Mouse (Mus musculus): ENCODE measurements at regions not wholly inside any gene's neighbourhood (a gene's known extent, or its start where the extent isn't known, plus 50 kb on each side); places are given as distances from the start of the nearest gene placed in this dataset.

DNA sequence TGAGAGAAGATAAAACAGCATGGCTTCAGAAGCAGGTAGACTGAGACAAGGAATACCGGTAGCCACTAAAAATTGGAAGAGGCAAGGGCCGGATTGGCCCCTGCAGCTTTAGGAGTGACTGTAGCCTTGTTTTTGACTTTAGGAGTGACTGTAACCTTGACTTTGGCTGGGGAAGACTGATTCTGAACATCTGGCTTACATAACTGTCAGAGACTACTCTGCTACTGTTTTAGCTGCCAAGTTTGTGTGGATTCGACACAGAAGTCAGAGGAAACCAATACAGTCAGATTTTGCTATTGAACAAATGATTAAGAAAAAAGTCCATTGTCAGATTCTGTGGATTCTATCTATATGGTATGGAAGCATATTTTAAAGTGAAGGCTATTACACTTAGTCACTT is 66.4 kb upstream of the Cd28 start:
- ATAC-seq (ENCODE audit: low read depth), result no peak
- no peaks in the 10 kb centered on the region for H3K4me1 ChIP-seq (replicated peaks)
- no peaks in the 10 kb centered on the region for H3K9me3 ChIP-seq (replicated peaks)
- H3K27me3 ChIP-seq, result no peaks in the 10 kb centered on the region
- 66% methylated on average over 3 of the region's 3 CpGs for WGBS (ENCODE audit: insufficient replicate concordance)
- H3K36me3 ChIP-seq, result no peaks in the 10 kb centered on the region
- no peak for DNase-seq
- no peak overlapping the region for H3K9ac ChIP-seq
- H3K27ac ChIP-seq, result no peak overlapping the region
- no peak overlapping the region for H3K4me3 ChIP-seq (replicated peaks)
- H3K4me2 ChIP-seq, result no peak overlapping the region

GRCm38 (mm10) chr1:60649303-60649850 is 67.2 kb upstream of the Cd28 start:
- 64% methylated on average over 8 of the region's 8 CpGs for WGBS (ENCODE audit: insufficient replicate concordance)
- H3K36me3 ChIP-seq, result no peaks in the 10 kb centered on the region
- H3K4me2 ChIP-seq, result no peak overlapping the region
- H3K27ac ChIP-seq, result no peak overlapping the region
- H3K27me3 ChIP-seq, result no peaks in the 10 kb centered on the region
- H3K4me3 ChIP-seq (replicated peaks), result no peak overlapping the region
- no peaks in the 10 kb centered on the region for H3K9me3 ChIP-seq (replicated peaks)
- DNase-seq (no peak), ATAC-seq (ENCODE audit: low read depth) (no peak)
- no peak overlapping the region for H3K9ac ChIP-seq
- no peaks in the 10 kb centered on the region for H3K4me1 ChIP-seq (replicated peaks)

DNA sequence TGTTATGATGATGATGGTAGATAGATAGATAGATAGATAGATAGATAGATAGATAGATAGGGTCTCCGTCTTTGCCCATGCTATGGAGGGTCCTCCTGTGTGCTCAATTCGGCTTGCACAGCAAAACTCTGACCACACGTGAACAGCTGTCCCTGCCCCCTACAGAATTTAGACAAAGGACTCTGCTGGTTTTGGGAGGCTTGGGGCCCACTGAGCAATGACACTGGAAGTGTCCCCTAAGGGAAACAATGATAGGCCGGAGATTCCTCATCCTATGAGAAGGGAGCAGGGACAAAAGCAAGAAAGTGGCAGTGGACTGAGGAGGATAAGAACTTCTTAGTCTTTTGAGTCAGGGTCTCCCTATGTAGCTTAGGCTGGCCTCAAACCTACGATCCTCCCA is 69.8 kb upstream of the Cd28 start:
- no peaks in the 10 kb centered on the region for H3K9me3 ChIP-seq (replicated peaks)
- WGBS (ENCODE audit: insufficient replicate concordance), result 65% methylated on average over 5 of the region's 5 CpGs
- H3K27me3 ChIP-seq, result no peaks in the 10 kb centered on the region
- DNase-seq (no peak), ATAC-seq (ENCODE audit: low read depth) (no peak)
- no peak overlapping the region for H3K9ac ChIP-seq
- no peaks in the 10 kb centered on the region for H3K36me3 ChIP-seq
- H3K27ac ChIP-seq, result no peak overlapping the region
- H3K4me1 ChIP-seq (replicated peaks), result peaks cover 10% of the 10 kb centered on the region; the same call in 1 of the 2 replicates
- no peak overlapping the region for H3K4me3 ChIP-seq (replicated peaks)
- no peak overlapping the region for H3K4me2 ChIP-seq

DNA sequence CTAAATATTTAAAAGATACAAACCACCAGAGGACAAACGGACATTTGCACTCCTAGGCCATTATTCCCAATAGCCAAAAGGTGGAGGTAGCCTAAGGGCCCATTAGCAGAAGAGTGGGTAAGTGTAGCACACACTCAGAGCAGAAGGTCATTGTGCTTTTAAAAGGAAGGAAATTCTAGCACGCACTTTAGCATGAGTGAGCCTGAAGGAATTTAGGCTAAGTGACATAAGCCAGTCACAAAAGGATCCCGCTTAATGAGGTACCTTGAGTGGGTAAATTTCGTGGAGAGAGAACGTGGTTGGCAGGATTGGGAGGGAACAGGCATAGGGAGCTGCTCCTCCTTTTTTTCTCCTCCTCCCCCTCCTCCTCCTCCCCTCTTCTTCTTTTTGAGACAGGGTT is 70.4 kb upstream of the Cd28 start:
- Histone ChIP-seq H3K27me3 (no peaks in the 10 kb centered on the region), H3K9ac (no peak overlapping the region), H3K4me1 (replicated peaks) (peaks cover 10% of the 10 kb centered on the region; the same call in 1 of the 2 replicates), H3K36me3 (no peaks in the 10 kb centered on the region), H3K4me2 (no peak overlapping the region), H3K4me3 (replicated peaks) (no peak overlapping the region), H3K9me3 (replicated peaks) (no peaks in the 10 kb centered on the region), H3K27ac (no peak overlapping the region)
- 50% methylated on average over 5 of the region's 5 CpGs for WGBS (ENCODE audit: insufficient replicate concordance)
- DNase-seq (no peak), ATAC-seq (ENCODE audit: low read depth) (no peak)

GRCm38 (mm10) chr1:60645176-60645575 is 71.4 kb upstream of the Cd28 start:
- 62% methylated on average over 1 of the region's 1 CpGs for WGBS (ENCODE audit: insufficient replicate concordance)
- H3K9me3 ChIP-seq (replicated peaks), result no peaks in the 10 kb centered on the region

GRCm38 (mm10) chr1:60642761-60643160 is 73.8 kb upstream of the Cd28 start:
- H3K9ac ChIP-seq, result no peak overlapping the region
- H3K27me3 ChIP-seq, result no peaks in the 10 kb centered on the region
- peaks cover 10% of the 10 kb centered on the region; the same call in 1 of the 2 replicates for H3K4me1 ChIP-seq (replicated peaks)
- H3K27ac ChIP-seq, result no peak overlapping the region
- no peaks in the 10 kb centered on the region for H3K9me3 ChIP-seq (replicated peaks)
- 37% methylated on average over 3 of the region's 3 CpGs for WGBS (ENCODE audit: insufficient replicate concordance)
- DNase-seq, result no peak
- no peak overlapping the region for H3K4me2 ChIP-seq
- ATAC-seq (ENCODE audit: low read depth), result no peak
- no peaks in the 10 kb centered on the region for H3K36me3 ChIP-seq
- H3K4me3 ChIP-seq (replicated peaks), result no peak overlapping the region

More at GRCm38 (mm10) chr1:60645176-60645575, 71.4 kb upstream of the Cd28 start:
- Histone ChIP-seq H3K27me3 (no peaks in the 10 kb centered on the region), H3K36me3 (no peaks in the 10 kb centered on the region), H3K4me2 (no peak overlapping the region), H3K9ac (no peak overlapping the region), H3K4me3 (replicated peaks) (no peak overlapping the region), H3K4me1 (replicated peaks) (peaks cover 10% of the 10 kb centered on the region; the same call in 1 of the 2 replicates), H3K27ac (no peak overlapping the region)
- no peak for ATAC-seq (ENCODE audit: low read depth)
- DNase-seq, result no peak

GRCm38 (mm10) chr1:60642175-60642574 is 74.4 kb upstream of the Cd28 start:
- Histone ChIP-seq H3K4me1 (replicated peaks) (peaks cover 10% of the 10 kb centered on the region; the same call in 1 of the 2 replicates), H3K27me3 (no peaks in the 10 kb centered on the region), H3K27ac (no peak overlapping the region), H3K9me3 (replicated peaks) (no peaks in the 10 kb centered on the region), H3K9ac (no peak overlapping the region), H3K36me3 (no peaks in the 10 kb centered on the region), H3K4me2 (no peak overlapping the region), H3K4me3 (replicated peaks) (no peak overlapping the region)
- WGBS (ENCODE audit: insufficient replicate concordance), result 3% methylated on average over 2 of the region's 2 CpGs
- ATAC-seq (ENCODE audit: low read depth), result no peak
- DNase-seq, result no peak

DNA sequence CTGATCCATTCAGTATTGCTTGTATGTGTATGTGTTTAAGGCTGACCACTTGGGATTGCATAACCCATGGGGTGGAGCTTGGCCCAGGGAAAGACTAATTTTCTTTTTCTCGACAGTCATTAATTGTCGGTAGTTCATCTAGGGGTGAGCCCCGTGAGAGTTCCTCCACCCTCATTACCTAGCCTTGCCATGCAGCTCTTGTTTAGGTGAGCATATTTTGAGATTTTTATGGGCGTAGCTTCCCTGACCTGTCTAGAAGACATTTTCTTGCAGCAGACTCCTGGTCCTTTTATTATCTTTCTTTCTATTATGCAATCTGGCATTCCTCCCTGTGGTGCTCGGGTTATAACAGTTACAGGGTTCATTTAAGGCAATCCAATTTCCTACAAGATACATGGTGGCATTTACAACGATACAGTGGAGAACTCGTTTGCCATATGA is 74.4 kb upstream of the Raph1 start:
- Histone ChIP-seq H3K4me2 (no peak overlapping the region), H3K27ac (no peak overlapping the region), H3K4me3 (replicated peaks) (no peak overlapping the region), H3K9me3 (replicated peaks) (no peaks in the 10 kb centered on the region), H3K36me3 (no peaks in the 10 kb centered on the region), H3K9ac (no peak overlapping the region), H3K4me1 (replicated peaks) (peaks cover 10% of the 10 kb centered on the region; the same call in 1 of the 2 replicates), H3K27me3 (no peaks in the 10 kb centered on the region)
- 55% methylated on average over 7 of the region's 7 CpGs for WGBS (ENCODE audit: insufficient replicate concordance)
- no peak for DNase-seq
- ATAC-seq (ENCODE audit: low read depth), result no peak

DNA sequence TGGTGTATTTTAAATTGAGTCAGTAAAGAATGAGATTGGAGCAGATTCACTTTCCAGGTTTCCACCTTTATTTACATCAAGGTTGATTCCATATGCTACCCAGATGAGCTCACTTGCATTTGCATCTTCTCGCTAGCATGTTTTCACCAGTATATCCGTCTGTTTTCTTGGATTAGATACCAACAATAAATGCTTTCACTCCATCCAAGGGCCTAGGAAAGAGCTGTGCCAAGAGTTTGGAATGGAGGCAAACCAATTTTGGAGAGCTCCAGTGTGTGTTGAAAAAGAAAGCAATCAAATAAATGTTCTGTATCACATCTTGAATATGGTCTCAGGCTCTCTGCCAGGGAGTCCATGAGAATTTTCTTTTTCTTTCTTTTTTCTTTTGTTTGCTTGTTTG is 72.6 kb upstream of the Raph1 start:
- H3K4me2 ChIP-seq, result no peak overlapping the region
- H3K27ac ChIP-seq, result no peak overlapping the region
- H3K27me3 ChIP-seq, result no peaks in the 10 kb centered on the region
- DNase-seq (no peak), ATAC-seq (ENCODE audit: low read depth) (no peak)
- H3K4me3 ChIP-seq (replicated peaks), result no peak overlapping the region
- peaks cover 10% of the 10 kb centered on the region; the same call in 1 of the 2 replicates for H3K4me1 ChIP-seq (replicated peaks)
- no peaks in the 10 kb centered on the region for H3K36me3 ChIP-seq
- no peak overlapping the region for H3K9ac ChIP-seq
- WGBS (ENCODE audit: insufficient replicate concordance), result 75% methylated on average over 2 of the region's 2 CpGs
- no peaks in the 10 kb centered on the region for H3K9me3 ChIP-seq (replicated peaks)

DNA sequence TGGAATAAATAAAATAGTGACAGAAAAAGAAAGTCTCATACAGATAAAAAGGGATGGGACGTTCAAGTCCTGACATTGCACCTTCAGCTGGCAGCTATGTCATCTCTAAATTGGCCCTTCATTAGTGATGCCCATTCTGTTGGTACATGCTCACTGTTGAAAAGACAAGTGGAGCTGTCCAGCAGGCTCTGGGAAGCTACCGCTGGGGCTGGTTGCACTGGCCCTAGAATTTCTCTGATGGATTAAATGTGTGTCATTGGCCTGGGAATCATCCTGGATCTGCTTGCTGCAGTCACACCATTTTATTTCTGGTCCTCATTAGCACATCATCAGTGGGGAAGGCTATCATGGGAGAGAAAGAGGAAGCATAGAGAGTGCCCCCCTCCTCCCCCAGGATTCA is 72.2 kb upstream of the Raph1 start:
- Histone ChIP-seq H3K27ac (no peak overlapping the region), H3K27me3 (no peaks in the 10 kb centered on the region), H3K9ac (no peak overlapping the region), H3K4me2 (no peak overlapping the region), H3K9me3 (replicated peaks) (no peaks in the 10 kb centered on the region), H3K4me1 (replicated peaks) (peaks cover 10% of the 10 kb centered on the region; the same call in 1 of the 2 replicates), H3K4me3 (replicated peaks) (no peak overlapping the region), H3K36me3 (no peaks in the 10 kb centered on the region)
- 67% methylated on average over 2 of the region's 2 CpGs for WGBS (ENCODE audit: insufficient replicate concordance)
- ATAC-seq (ENCODE audit: low read depth) (no peak), DNase-seq (no peak)

DNA sequence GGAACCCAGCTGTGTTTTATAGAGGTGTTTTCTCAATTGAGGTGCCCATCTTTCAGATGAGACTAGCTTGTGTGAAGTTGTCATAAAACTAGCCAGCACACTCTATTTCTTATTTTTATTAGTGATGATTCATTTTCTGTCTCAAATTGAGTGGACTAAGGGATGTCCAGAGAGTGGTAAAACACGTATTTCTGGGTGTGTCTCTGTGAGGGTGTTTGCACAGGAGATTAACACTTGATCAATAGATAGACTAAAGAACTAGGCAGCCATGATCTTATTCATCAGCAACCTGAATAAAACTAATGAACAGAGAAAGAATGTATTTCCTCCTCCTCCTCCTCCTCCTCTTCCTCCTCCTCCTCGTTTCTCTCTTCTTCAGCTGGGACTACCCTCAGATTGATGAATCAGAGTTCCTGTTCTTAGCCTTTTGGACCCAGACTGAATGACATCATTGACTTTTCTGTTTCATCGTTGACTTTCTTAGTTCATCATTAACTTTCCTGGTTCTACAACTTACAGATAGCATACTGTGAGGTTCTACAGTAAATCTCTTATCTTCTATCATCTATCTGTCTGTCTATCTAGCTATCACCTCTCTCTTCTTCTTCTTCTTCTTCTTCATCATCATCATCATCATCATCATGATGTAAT is 70.0 kb upstream of the Raph1 start:
- ATAC-seq (ENCODE audit: low read depth) (no peak), DNase-seq (no peak)
- 52% methylated on average over 3 of the region's 3 CpGs for WGBS (ENCODE audit: insufficient replicate concordance)
- Histone ChIP-seq H3K27ac (no peak overlapping the region), H3K4me3 (replicated peaks) (no peak overlapping the region), H3K9ac (no peak overlapping the region), H3K4me2 (no peak overlapping the region), H3K4me1 (replicated peaks) (no peaks in the 10 kb centered on the region), H3K27me3 (no peaks in the 10 kb centered on the region), H3K36me3 (no peaks in the 10 kb centered on the region), H3K9me3 (replicated peaks) (no peaks in the 10 kb centered on the region)

Measured in liver, embryonic 13.5 days (tissue).